Mouse (Mus musculus): ENCODE data around the gene Pla2g2f. TPM values are rescaled to one million over a fixed set of nuclear protein-coding genes. Genes with fewer than 3 reads are reported as not detected.
A peak's percentile ranks its signal among the peaks of the same experiment; 100 is the strongest.

Gene Pla2g2f
- polyA plus RNA-seq, 1 experiment, result not detected

GRCm38 (mm10) chr4:138793276-138793675 lies 35.9 kb upstream of the Pla2g2f start:
- TF ChIP-seq POLR2A (IDR thresholded peaks at IDR 0.05; ENCODE audit: borderline replicate concordance, low read depth, low read length) (no peak), CTCF (IDR thresholded peaks at IDR 0.05; ENCODE audit: low read depth, low read length) (peak; percentile 41; the same call in 1 of the 2 replicates)
- H3K4me3 ChIP-seq (ENCODE audit: insufficient read depth, low read length), result no peak overlapping the region
- H3K4me1 ChIP-seq (ENCODE audit: control insufficient read depth, insufficient read depth, low read length), result no peaks in the 10 kb centered on the region
- no peak overlapping the region for H3K27ac ChIP-seq (ENCODE audit: insufficient read depth, low read depth, low read length)

- Histone ChIP-seq H3K4me1 (ENCODE audit: control insufficient read depth, insufficient read depth, low read length) (no peaks in the 10 kb centered on the region), H3K27ac (ENCODE audit: insufficient read depth, low read depth, low read length) (no peak overlapping the region), H3K4me3 (ENCODE audit: insufficient read depth, low read length) (no peak overlapping the region)
- TF ChIP-seq POLR2A (IDR thresholded peaks at IDR 0.05; ENCODE audit: borderline replicate concordance, low read depth, low read length), result no peak
- TF ChIP-seq CTCF (IDR thresholded peaks at IDR 0.05; ENCODE audit: low read depth, low read length), result no peak
Measured at GRCm38 (mm10) chr4:138792599-138792998, 35.2 kb upstream of the Pla2g2f start.

DNA sequence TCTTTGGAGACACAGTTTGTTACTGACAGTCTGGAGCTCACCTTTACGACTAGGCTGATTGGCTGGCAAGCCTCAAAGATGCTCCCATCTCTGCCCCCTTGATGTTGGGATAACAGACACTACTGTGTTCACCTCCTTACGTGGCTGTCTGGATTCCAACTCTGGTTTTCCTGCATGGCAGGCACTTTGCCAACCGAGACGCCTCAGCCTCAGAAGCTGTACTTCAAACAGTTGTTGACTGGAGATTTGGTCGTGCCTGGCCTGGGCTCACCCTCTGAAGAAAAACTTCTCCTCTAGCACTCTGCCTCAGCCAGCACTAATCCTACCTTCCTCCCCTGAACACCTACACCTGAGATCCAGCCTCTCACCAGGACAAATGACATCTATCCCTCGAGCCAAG lies 34.0 kb upstream of the Pla2g2f start:
- Histone ChIP-seq H3K4me1 (ENCODE audit: control insufficient read depth, insufficient read depth, low read length) (peaks cover 2% of the 10 kb centered on the region), H3K4me3 (ENCODE audit: insufficient read depth, low read length) (no peak overlapping the region), H3K27ac (ENCODE audit: insufficient read depth, low read depth, low read length) (no peak overlapping the region)
- TF ChIP-seq POLR2A (IDR thresholded peaks at IDR 0.05; ENCODE audit: borderline replicate concordance, low read depth, low read length), result no peak
- no peak for TF ChIP-seq CTCF (IDR thresholded peaks at IDR 0.05; ENCODE audit: low read depth, low read length)

DNA sequence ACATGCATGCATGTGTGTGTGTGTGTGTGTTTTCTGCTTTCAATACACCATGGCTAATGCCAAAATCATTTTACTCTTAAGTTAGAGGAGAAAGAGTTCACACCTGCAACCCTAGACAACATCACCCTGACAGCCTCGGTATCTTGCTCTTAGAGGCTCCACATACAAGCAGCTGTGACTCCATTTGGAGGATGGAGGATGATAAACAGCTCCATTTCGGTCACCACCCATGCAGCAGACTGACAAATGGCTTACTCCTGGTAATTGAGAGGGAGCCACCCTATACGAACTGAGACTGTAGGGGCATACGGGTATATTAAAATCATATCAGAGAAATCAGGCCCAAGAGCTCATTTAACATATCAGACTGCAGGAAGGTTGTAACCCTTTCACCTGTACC lies 31.0 kb upstream of the Pla2g2f start:
- H3K4me1 ChIP-seq (ENCODE audit: control insufficient read depth, insufficient read depth, low read length), result peaks cover 2% of the 10 kb centered on the region

GRCm38 (mm10) chr4:138786141-138786540 lies 28.7 kb upstream of the Pla2g2f start:
- Histone ChIP-seq H3K27ac (ENCODE audit: insufficient read depth, low read depth, low read length) (no peak overlapping the region), H3K4me1 (ENCODE audit: control insufficient read depth, insufficient read depth, low read length) (peaks cover 2% of the 10 kb centered on the region), H3K4me3 (ENCODE audit: insufficient read depth, low read length) (no peak overlapping the region)
- TF ChIP-seq CTCF (IDR thresholded peaks at IDR 0.05; ENCODE audit: low read depth, low read length) (no peak), POLR2A (IDR thresholded peaks at IDR 0.05; ENCODE audit: borderline replicate concordance, low read depth, low read length) (no peak)

More for the DNA sequence above, 31.0 kb upstream of the Pla2g2f start:
- H3K27ac ChIP-seq (ENCODE audit: insufficient read depth, low read depth, low read length), result no peak overlapping the region
- no peak for TF ChIP-seq CTCF (IDR thresholded peaks at IDR 0.05; ENCODE audit: low read depth, low read length)
- TF ChIP-seq POLR2A (IDR thresholded peaks at IDR 0.05; ENCODE audit: borderline replicate concordance, low read depth, low read length), result no peak
- H3K4me3 ChIP-seq (ENCODE audit: insufficient read depth, low read length), result no peak overlapping the region

DNA sequence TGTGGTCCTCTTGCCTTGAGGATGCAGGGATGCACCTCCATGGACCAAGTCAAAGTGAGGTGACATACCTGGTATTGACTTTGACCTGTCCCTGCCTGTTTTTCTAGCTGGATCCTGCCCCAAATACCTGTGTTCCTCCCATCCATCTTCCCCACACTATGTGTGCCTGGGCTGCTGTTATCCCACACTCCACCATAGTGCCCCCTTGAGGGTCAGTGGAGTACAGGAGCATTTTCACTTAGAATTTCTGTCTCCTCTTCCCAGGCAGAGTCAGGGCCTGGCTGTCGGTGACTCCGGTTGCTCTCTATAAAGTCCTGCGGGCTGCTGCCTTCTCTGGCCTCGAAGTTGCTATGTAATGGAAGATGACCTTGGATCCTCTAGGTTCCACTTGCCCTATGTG lies 28.3 kb upstream of the Pla2g2f start:
- no peak overlapping the region for H3K4me3 ChIP-seq (ENCODE audit: insufficient read depth, low read length)
- H3K27ac ChIP-seq (ENCODE audit: insufficient read depth, low read depth, low read length), result no peak overlapping the region
- 0 out of 2 replicates have a peak, but pooled peaks have one; percentile 16 for TF ChIP-seq CTCF (IDR thresholded peaks at IDR 0.05; ENCODE audit: low read depth, low read length)
- no peak for TF ChIP-seq POLR2A (IDR thresholded peaks at IDR 0.05; ENCODE audit: borderline replicate concordance, low read depth, low read length)
- H3K4me1 ChIP-seq (ENCODE audit: control insufficient read depth, insufficient read depth, low read length), result peaks cover 2% of the 10 kb centered on the region

- no peak for TF ChIP-seq CTCF (IDR thresholded peaks at IDR 0.05; ENCODE audit: low read depth, low read length)
- no peak for TF ChIP-seq POLR2A (IDR thresholded peaks at IDR 0.05; ENCODE audit: borderline replicate concordance, low read depth, low read length)
- Histone ChIP-seq H3K4me1 (ENCODE audit: control insufficient read depth, insufficient read depth, low read length) (peaks cover 2% of the 10 kb centered on the region), H3K27ac (ENCODE audit: insufficient read depth, low read depth, low read length) (no peak overlapping the region), H3K4me3 (ENCODE audit: insufficient read depth, low read length) (no peak overlapping the region)
Measured at GRCm38 (mm10) chr4:138782098-138782497, 24.7 kb upstream of the Pla2g2f start.

DNA sequence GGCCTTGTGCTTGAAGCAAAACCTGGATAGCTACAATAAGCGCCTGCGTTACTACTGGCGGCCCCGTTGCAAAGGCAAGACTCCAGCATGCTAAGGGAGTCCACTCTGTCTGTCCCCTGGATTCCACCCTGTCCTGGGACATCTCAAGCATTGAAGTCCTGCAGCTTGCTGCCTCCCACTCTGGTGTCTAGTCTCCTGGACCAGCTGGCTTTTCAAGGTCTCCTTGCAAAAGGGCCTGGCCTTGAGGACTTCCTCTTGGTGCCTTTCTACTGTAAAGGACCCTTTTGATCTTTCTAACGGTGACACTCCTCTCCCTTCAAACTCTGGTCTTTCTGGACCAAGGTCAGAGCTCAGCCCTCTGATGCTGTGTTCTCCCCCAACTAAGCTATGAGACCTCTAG lies 22.9 kb upstream of the Pla2g2f start:
- TF ChIP-seq POLR2A (IDR thresholded peaks at IDR 0.05; ENCODE audit: borderline replicate concordance, low read depth, low read length), result no peak
- TF ChIP-seq CTCF (IDR thresholded peaks at IDR 0.05; ENCODE audit: low read depth, low read length), result no peak
- Histone ChIP-seq H3K4me3 (ENCODE audit: insufficient read depth, low read length) (no peak overlapping the region), H3K27ac (ENCODE audit: insufficient read depth, low read depth, low read length) (no peak overlapping the region), H3K4me1 (ENCODE audit: control insufficient read depth, insufficient read depth, low read length) (no peaks in the 10 kb centered on the region)

DNA sequence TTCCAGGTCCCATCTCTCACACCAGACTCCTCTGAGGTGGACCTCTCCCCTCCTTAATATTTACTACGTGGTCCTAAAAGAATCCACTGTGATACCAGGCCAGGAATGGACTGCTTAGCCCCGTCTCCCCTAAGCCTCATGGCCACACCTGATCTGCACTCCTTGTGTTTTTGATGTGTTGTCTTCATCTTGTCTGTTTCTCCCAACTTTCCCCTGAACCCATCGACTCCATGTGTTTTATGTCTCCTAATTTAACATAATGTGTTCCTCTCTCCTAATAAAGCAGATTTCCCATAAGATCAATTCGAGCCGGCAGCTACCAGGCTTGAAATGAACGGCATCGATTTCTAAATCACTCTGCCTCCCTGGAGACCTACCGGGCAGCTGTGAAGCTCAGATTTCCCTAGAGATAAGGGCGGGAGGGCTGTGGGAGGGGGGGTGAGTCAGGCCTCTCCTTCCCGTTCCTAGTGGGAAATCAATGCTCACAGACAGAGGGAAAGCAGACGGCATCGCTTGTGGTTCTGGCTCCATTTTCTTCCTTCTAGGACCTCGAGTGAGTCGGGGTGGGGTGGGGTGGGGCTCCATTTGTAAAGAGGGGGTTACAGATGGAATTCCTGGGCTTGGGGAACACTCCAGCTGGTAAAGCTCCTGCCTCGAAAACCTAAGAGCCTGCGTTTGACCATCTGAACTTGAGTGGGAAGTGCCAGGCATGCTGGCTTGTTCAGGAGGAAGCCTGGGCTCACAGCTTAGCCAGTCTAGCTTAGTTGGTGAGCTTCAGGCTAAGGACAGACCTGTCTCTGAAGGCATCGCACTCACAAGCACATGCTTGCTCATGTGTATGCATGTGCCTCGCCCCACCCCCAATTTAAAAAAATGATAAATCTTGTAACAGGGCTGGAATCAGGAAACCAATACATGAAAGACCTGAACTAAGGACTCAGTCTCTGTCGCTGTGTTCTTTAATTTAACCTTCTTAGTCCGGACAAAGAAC lies 20.3 kb upstream of the Pla2g2f start:
- Histone ChIP-seq H3K4me3 (ENCODE audit: insufficient read depth, low read length) (no peak overlapping the region), H3K4me1 (ENCODE audit: control insufficient read depth, insufficient read depth, low read length) (no peaks in the 10 kb centered on the region), H3K27ac (ENCODE audit: insufficient read depth, low read depth, low read length) (no peak overlapping the region)
- TF ChIP-seq CTCF (IDR thresholded peaks at IDR 0.05; ENCODE audit: low read depth, low read length) (no peak), POLR2A (IDR thresholded peaks at IDR 0.05; ENCODE audit: borderline replicate concordance, low read depth, low read length) (no peak)

GRCm38 (mm10) chr4:138775435-138775834 lies 18.0 kb upstream of the Pla2g2f start, which contains the start of gene Pla2g2d:
TSS of gene Pla2g2d (plus strand) at chr4:138775735.
- TF ChIP-seq POLR2A (IDR thresholded peaks at IDR 0.05; ENCODE audit: borderline replicate concordance, low read depth, low read length), result no peak
- no peak for TF ChIP-seq CTCF (IDR thresholded peaks at IDR 0.05; ENCODE audit: low read depth, low read length)
- no peak within 1 kb of the TSS for H3K4me3 ChIP-seq (ENCODE audit: insufficient read depth, low read length)
- no peaks in the 10 kb centered on the region for H3K4me1 ChIP-seq (ENCODE audit: control insufficient read depth, insufficient read depth, low read length)
- H3K27ac ChIP-seq (ENCODE audit: insufficient read depth, low read depth, low read length), result no peak within 1 kb of the TSS

Data from bone marrow macrophage, adult 2 months (primary cell).